Mouse (Mus musculus): ENCODE measurements around the gene Ace3. TPM values are rescaled to one million over a fixed set of nuclear protein-coding genes. Genes with fewer than 3 reads are reported as not detected.
A peak's percentile ranks its signal among the peaks of the same experiment; 100 is the strongest.

Ace3 gene
- polyA plus RNA-seq, 1 experiment from 2014 or later, result not detected

GRCm38 (mm10) chr11:105958566-105958965 lies 35.9 kb upstream of the Ace3 start:
- H3K9ac ChIP-seq, result no peak overlapping the region
- 57% methylated on average over 1 of the region's 1 CpGs for WGBS

GRCm38 (mm10) chr11:105959355-105959754 lies 35.1 kb upstream of the Ace3 start:
- H3K36me3 ChIP-seq, result no peaks in the 10 kb centered on the region
- H3K27me3 ChIP-seq, result no peaks in the 10 kb centered on the region
- H3K9ac ChIP-seq, result no peak overlapping the region
- H3K4me1 ChIP-seq, result no peaks in the 10 kb centered on the region
- no peak overlapping the region for H3K4me3 ChIP-seq
- no peak overlapping the region for H3K27ac ChIP-seq
- no peak overlapping the region for H3K4me2 ChIP-seq (replicated peaks)
- no peaks in the 10 kb centered on the region for H3K9me3 ChIP-seq
- ATAC-seq (ENCODE audit: insufficient number of reproducible peaks, insufficient read depth, low FRiP score, low TSS enrichment), result no peak
- WGBS, result 56% methylated on average over 17 of the region's 17 CpGs

More at GRCm38 (mm10) chr11:105958566-105958965, 35.9 kb upstream of the Ace3 start:
- ATAC-seq (ENCODE audit: insufficient number of reproducible peaks, insufficient read depth, low FRiP score, low TSS enrichment), result no peak
- H3K4me1 ChIP-seq, result no peaks in the 10 kb centered on the region
- no peaks in the 10 kb centered on the region for H3K9me3 ChIP-seq
- no peak overlapping the region for H3K4me3 ChIP-seq
- no peak overlapping the region for H3K4me2 ChIP-seq (replicated peaks)
- H3K27me3 ChIP-seq, result no peaks in the 10 kb centered on the region
- no peak overlapping the region for H3K27ac ChIP-seq
- no peaks in the 10 kb centered on the region for H3K36me3 ChIP-seq

- H3K27me3 ChIP-seq, result peaks cover 38% of the 10 kb centered on the region
- no peak for ATAC-seq (ENCODE audit: insufficient number of reproducible peaks, insufficient read depth, low FRiP score, low TSS enrichment)
- peaks cover 11% of the 10 kb centered on the region for H3K4me1 ChIP-seq
- no peak overlapping the region for H3K9ac ChIP-seq
- H3K27ac ChIP-seq, result no peak overlapping the region
- H3K4me3 ChIP-seq, result no peak overlapping the region
- H3K9me3 ChIP-seq, result no peaks in the 10 kb centered on the region
- no peaks in the 10 kb centered on the region for H3K36me3 ChIP-seq
- H3K4me2 ChIP-seq (replicated peaks), result no peak overlapping the region
- 63% methylated on average over 5 of the region's 5 CpGs for WGBS
Observed at GRCm38 (mm10) chr11:105964691-105965090, 29.8 kb upstream of the Ace3 start.

- no peaks in the 10 kb centered on the region for H3K36me3 ChIP-seq
- no peak overlapping the region for H3K4me3 ChIP-seq
- H3K27ac ChIP-seq, result no peak overlapping the region
- WGBS, result 77% methylated on average over 4 of the region's 4 CpGs
- H3K27me3 ChIP-seq, result peaks cover 54% of the 10 kb centered on the region
- no peak overlapping the region for H3K4me2 ChIP-seq (replicated peaks)
- H3K4me1 ChIP-seq, result peaks cover 11% of the 10 kb centered on the region
- no peak for ATAC-seq (ENCODE audit: insufficient number of reproducible peaks, insufficient read depth, low FRiP score, low TSS enrichment)
- H3K9me3 ChIP-seq, result no peaks in the 10 kb centered on the region
- H3K9ac ChIP-seq, result no peak overlapping the region
Observed at GRCm38 (mm10) chr11:105966288-105966687, 28.2 kb upstream of the Ace3 start.

GRCm38 (mm10) chr11:105967741-105968574 lies 26.5 kb upstream of the Ace3 start, which contains the start of gene Ace:
TSS of gene Ace (plus strand) at chr11:105967945.
- WGBS, result 1% methylated on average over 64 of the region's 76 CpGs

GRCm38 (mm10) chr11:105968948-105969347 lies 25.5 kb upstream of the Ace3 start:
- Histone ChIP-seq H3K9ac (no peak overlapping the region), H3K4me3 (no peak overlapping the region), H3K4me1 (peaks cover 11% of the 10 kb centered on the region), H3K36me3 (no peaks in the 10 kb centered on the region), H3K27ac (no peak overlapping the region), H3K9me3 (no peaks in the 10 kb centered on the region), H3K4me2 (replicated peaks) (no peak overlapping the region), H3K27me3 (peaks cover 55% of the 10 kb centered on the region)
- 46% methylated on average over 10 of the region's 10 CpGs for WGBS
- no peak for ATAC-seq (ENCODE audit: insufficient number of reproducible peaks, insufficient read depth, low FRiP score, low TSS enrichment)

More at GRCm38 (mm10) chr11:105967741-105968574, 26.5 kb upstream of the Ace3 start, which contains the start of gene Ace:
- Histone ChIP-seq H3K36me3 (no peaks in the 10 kb centered on the region), H3K9ac (peak within 1 kb of the TSS; percentile 58), H3K9me3 (no peaks in the 10 kb centered on the region), H3K27me3 (peaks cover 55% of the 10 kb centered on the region), H3K27ac (no peak within 1 kb of the TSS), H3K4me2 (replicated peaks) (peak within 1 kb of the TSS; percentile 99), H3K4me3 (peak within 1 kb of the TSS; percentile 58), H3K4me1 (peaks cover 11% of the 10 kb centered on the region)
- ATAC-seq (ENCODE audit: insufficient number of reproducible peaks, insufficient read depth, low FRiP score, low TSS enrichment), result no peak

- Histone ChIP-seq H3K4me3 (no peak overlapping the region), H3K27me3 (peaks cover 55% of the 10 kb centered on the region), H3K4me1 (peaks cover 11% of the 10 kb centered on the region), H3K36me3 (no peaks in the 10 kb centered on the region), H3K9me3 (no peaks in the 10 kb centered on the region), H3K9ac (no peak overlapping the region), H3K27ac (no peak overlapping the region), H3K4me2 (replicated peaks) (no peak overlapping the region)
- 47% methylated on average over 1 of the region's 1 CpGs for WGBS
- no peak for ATAC-seq (ENCODE audit: insufficient number of reproducible peaks, insufficient read depth, low FRiP score, low TSS enrichment)
Observed at GRCm38 (mm10) chr11:105969516-105969915, 25.0 kb upstream of the Ace3 start.

GRCm38 (mm10) chr11:105974593-105974992 lies 19.9 kb upstream of the Ace3 start:
- WGBS, result 92% methylated on average over 6 of the region's 6 CpGs
- H3K27ac ChIP-seq, result no peak overlapping the region
- H3K4me3 ChIP-seq, result no peak overlapping the region
- no peak overlapping the region for H3K4me2 ChIP-seq (replicated peaks)
- H3K9me3 ChIP-seq, result no peaks in the 10 kb centered on the region
- H3K36me3 ChIP-seq, result no peaks in the 10 kb centered on the region
- ATAC-seq (ENCODE audit: insufficient number of reproducible peaks, insufficient read depth, low FRiP score, low TSS enrichment), result no peak
- H3K4me1 ChIP-seq, result no peaks in the 10 kb centered on the region
- no peak overlapping the region for H3K9ac ChIP-seq
- peaks cover 19% of the 10 kb centered on the region for H3K27me3 ChIP-seq

- peaks cover 14% of the 10 kb centered on the region for H3K27me3 ChIP-seq
- WGBS, result 66% methylated on average over 3 of the region's 3 CpGs
- H3K9ac ChIP-seq, result no peak overlapping the region
- H3K9me3 ChIP-seq, result no peaks in the 10 kb centered on the region
- no peak for ATAC-seq (ENCODE audit: insufficient number of reproducible peaks, insufficient read depth, low FRiP score, low TSS enrichment)
- no peak overlapping the region for H3K4me2 ChIP-seq (replicated peaks)
- no peak overlapping the region for H3K4me3 ChIP-seq
- H3K4me1 ChIP-seq, result no peaks in the 10 kb centered on the region
- H3K27ac ChIP-seq, result no peak overlapping the region
- H3K36me3 ChIP-seq, result no peaks in the 10 kb centered on the region
Observed at GRCm38 (mm10) chr11:105975050-105975449, 19.4 kb upstream of the Ace3 start.

- Histone ChIP-seq H3K9me3 (no peaks in the 10 kb centered on the region), H3K27ac (no peak overlapping the region), H3K4me3 (no peak overlapping the region), H3K9ac (no peak overlapping the region), H3K27me3 (peaks cover 8% of the 10 kb centered on the region), H3K4me1 (no peaks in the 10 kb centered on the region), H3K36me3 (no peaks in the 10 kb centered on the region), H3K4me2 (replicated peaks) (no peak overlapping the region)
- ATAC-seq (ENCODE audit: insufficient number of reproducible peaks, insufficient read depth, low FRiP score, low TSS enrichment), result no peak
- 90% methylated on average over 5 of the region's 5 CpGs for WGBS
Observed at GRCm38 (mm10) chr11:105975636-105976035, 18.8 kb upstream of the Ace3 start.

- no peaks in the 10 kb centered on the region for H3K9me3 ChIP-seq
- H3K27me3 ChIP-seq, result no peaks in the 10 kb centered on the region
- no peaks in the 10 kb centered on the region for H3K4me1 ChIP-seq
- no peak for ATAC-seq (ENCODE audit: insufficient number of reproducible peaks, insufficient read depth, low FRiP score, low TSS enrichment)
- WGBS, result 89% methylated on average over 2 of the region's 2 CpGs
- no peaks in the 10 kb centered on the region for H3K36me3 ChIP-seq
- H3K9ac ChIP-seq, result no peak overlapping the region
- H3K4me2 ChIP-seq (replicated peaks), result no peak overlapping the region
- no peak overlapping the region for H3K4me3 ChIP-seq
- no peak overlapping the region for H3K27ac ChIP-seq
Observed at GRCm38 (mm10) chr11:105978232-105978631, 16.2 kb upstream of the Ace3 start.

GRCm38 (mm10) chr11:105978634-105979033 lies 15.8 kb upstream of the Ace3 start:
- Histone ChIP-seq H3K4me1 (no peaks in the 10 kb centered on the region), H3K9ac (no peak overlapping the region), H3K9me3 (no peaks in the 10 kb centered on the region), H3K27me3 (no peaks in the 10 kb centered on the region), H3K4me3 (no peak overlapping the region), H3K36me3 (no peaks in the 10 kb centered on the region), H3K27ac (no peak overlapping the region), H3K4me2 (replicated peaks) (no peak overlapping the region)
- 74% methylated on average over 5 of the region's 5 CpGs for WGBS
- ATAC-seq (ENCODE audit: insufficient number of reproducible peaks, insufficient read depth, low FRiP score, low TSS enrichment), result no peak
